Mouse (Mus musculus) limb, embryonic 15.5 days (tissue): ENCODE measurements at regions not wholly inside any gene's neighbourhood (a gene's known extent, or its start where the extent isn't known, plus 50 kb on each side); places are given as distances from the start of the nearest gene placed in this dataset.

Experiments used
- ATAC-seq: fragments of 200-750 bp; cut with Nextera tagmentation; 2 replicates; pipeline ENCODE4 v1.8.0; 2017; ENCODE audit warnings: low read depth, moderate TSS enrichment; ENCODE audit not compliant: insufficient number of reproducible peaks, low FRiP score, low TSS enrichment
- H3K27ac ChIP-seq: fragments of 300-500 bp; sonication (generic); 2 replicates; pipeline ENCODE4 v1.5.1; 2015; ENCODE audit warnings: moderate library complexity, mild to moderate bottlenecking, inconsistent platforms
- H3K27me3 ChIP-seq: fragments of 300-500 bp; sonication (generic); 2 replicates; pipeline ENCODE4 v1.6.1; 2015; ENCODE audit warnings: inconsistent platforms
- H3K36me3 ChIP-seq: fragments of 300-500 bp; sonication (generic); 2 replicates; pipeline ENCODE4 v1.6.1; 2015; ENCODE audit warnings: inconsistent platforms
- H3K4me1 ChIP-seq: fragments of 300-500 bp; sonication (generic); 2 replicates; pipeline ENCODE4 v1.6.1; 2015; ENCODE audit warnings: inconsistent platforms
- H3K4me2 ChIP-seq: fragments of 300-500 bp; sonication (generic); 2 replicates; pipeline ENCODE4 v1.6.1; 2015; ENCODE audit warnings: mild to moderate bottlenecking, inconsistent platforms
- H3K4me3 ChIP-seq: fragments of 300-500 bp; sonication (generic); 2 replicates; pipeline ENCODE4 v1.5.1; 2015; ENCODE audit warnings: mild to moderate bottlenecking, inconsistent platforms
- H3K9ac ChIP-seq: fragments of 300-500 bp; sonication (generic); 2 replicates; pipeline ENCODE4 v1.6.1; 2015; ENCODE audit warnings: inconsistent platforms
- H3K9me3 ChIP-seq: fragments of 300-500 bp; sonication (generic); 2 replicates; pipeline ENCODE4 v1.6.1; 2016; ENCODE audit warnings: inconsistent platforms
- WGBS: fragments of 180-500 bp; shearing (Covaris S2); methylation state at CpG from one replicate; pipeline ENCODE4 v1.1.7; 2015; 5-methylcytosine and 5-hydroxymethylcytosine counted together

DNA sequence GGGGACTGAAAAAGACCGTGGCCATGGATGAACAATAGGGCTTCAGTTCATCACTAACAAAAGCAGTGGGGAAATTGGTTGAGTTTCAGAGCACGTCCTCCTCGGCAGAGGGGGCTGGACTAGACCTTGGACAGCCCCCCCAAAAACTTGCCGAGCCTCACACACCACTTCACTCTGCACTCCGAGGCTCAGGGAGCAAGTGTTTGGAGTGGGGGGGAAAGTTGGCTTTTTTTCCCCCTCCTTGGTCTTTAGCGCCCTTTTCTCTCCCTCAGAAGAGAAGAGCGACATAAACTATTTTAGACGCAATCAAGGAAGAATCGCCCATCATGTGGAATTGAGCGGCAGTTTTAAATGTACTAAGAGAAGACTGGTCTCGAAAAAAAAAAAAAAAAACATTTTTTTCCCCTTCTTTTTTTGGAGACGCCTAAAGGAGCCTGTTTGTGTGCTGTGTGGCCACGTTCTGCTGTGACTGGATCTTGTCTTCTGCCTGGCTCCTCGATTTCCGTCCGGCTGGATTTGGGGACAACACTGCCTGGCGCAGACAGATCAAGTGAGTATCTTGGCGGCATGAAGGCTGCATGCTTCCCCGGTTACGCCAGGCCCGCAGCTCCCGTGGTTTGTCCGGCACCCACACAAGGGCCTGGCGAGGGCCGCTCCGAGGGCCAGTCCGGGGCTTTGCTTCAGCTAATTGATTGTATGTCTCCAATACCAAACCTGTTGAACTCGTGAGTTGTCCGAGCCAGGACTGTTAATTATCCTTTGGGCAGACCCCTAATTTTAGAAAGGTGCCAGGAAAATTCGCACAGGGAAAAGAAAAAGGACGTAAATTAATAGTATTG is 228.7 kb downstream of the Mef2c start:
- H3K4me3 ChIP-seq: peak overlapping the region; percentile 9; the same call in 1 of the 2 replicates
- no peak overlapping the region for H3K27ac ChIP-seq
- H3K4me1 ChIP-seq: peaks cover 29% of the 10 kb centered on the region
- no peaks in the 10 kb centered on the region for H3K36me3 ChIP-seq
- WGBS: 1% methylated on average over 31 of the region's 31 CpGs
- ATAC-seq: no peak
- H3K9ac ChIP-seq: no peak overlapping the region
- no peaks in the 10 kb centered on the region for H3K9me3 ChIP-seq
- H3K4me2 ChIP-seq: peak overlapping the region; percentile 3; the same call in 1 of the 2 replicates
- peaks cover 79% of the 10 kb centered on the region for H3K27me3 ChIP-seq

DNA sequence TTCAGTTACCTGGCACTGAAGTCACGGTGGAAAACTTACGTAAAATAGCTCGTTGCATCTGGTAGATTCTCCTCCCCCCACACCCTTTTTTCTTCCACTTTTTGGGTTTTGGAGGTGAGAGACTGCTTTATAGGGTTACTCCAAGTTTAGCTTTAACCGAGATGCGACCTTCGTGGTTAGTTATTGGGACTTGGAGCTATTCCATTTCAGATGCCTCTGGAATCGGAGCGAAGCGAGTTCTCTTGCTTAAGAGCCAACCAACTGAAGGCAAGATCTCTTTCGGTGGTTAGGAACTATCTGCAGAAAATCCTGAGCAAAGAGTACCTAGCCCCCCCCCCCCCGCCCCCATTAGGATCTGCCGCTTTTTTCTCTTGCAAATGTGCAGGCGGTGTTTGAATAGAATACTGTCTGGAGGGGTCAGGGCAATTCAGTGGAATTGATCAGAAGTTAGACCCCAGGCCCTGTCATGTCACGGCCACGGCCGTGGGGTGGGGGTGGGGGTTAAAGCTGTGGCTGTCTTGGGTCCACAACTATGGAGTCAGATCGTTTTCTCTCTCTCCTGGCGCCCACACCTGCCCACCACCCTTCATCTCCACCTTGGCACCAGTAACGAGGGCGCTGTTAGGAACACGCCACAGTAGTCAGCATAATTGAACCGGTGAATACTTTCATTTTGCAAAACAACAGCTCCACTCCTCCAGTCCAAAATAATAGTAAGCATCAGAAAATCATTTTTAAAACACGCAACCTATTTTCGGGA is 229.6 kb downstream of the Mef2c start:
- Histone ChIP-seq H3K4me3 (peak overlapping the region; percentile 19), H3K4me2 (peak overlapping the region; percentile 17; the same call in 1 of the 2 replicates), H3K9ac (no peak overlapping the region), H3K27ac (no peak overlapping the region), H3K4me1 (peaks cover 36% of the 10 kb centered on the region), H3K27me3 (peaks cover 79% of the 10 kb centered on the region), H3K9me3 (no peaks in the 10 kb centered on the region), H3K36me3 (no peaks in the 10 kb centered on the region)
- ATAC-seq: no peak
- 3% methylated on average over 24 of the region's 24 CpGs for WGBS

DNA sequence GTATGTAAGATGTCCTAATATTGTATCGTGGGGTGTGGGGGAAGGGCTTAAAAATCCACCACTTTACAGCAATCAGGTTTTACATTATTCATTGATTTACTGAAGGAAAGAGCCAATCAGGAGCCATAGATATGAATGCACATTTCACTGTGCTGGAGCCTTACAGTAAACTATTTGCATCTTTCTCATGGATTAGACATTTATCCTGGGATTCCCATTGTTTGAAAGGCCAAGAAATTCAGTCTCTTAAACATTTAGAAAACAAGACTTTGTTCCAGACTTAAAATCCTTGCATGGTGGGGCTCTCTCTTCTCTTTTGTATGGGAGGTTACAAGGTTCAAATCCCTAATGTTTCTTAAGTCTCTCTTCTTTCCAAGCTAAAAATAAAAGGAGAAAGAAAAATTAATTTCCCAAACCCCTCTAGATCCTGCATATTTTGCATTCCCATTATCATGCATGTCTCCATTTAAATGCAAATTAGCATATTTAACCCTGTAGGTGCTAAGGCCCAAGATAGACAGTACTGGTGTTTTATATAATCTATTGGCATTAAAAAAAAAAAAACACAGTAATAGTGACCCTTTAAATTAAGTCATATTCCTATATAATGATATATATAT is 230.3 kb downstream of the Mef2c start:
- H3K36me3 ChIP-seq: no peaks in the 10 kb centered on the region
- no peaks in the 10 kb centered on the region for H3K9me3 ChIP-seq
- peak overlapping the region; percentile 19; the same call in 1 of the 2 replicates for H3K4me3 ChIP-seq
- H3K9ac ChIP-seq: no peak overlapping the region
- peaks cover 36% of the 10 kb centered on the region for H3K4me1 ChIP-seq
- WGBS: 4% methylated on average over 1 of the region's 1 CpGs
- no peak overlapping the region for H3K4me2 ChIP-seq
- no peak for ATAC-seq
- H3K27me3 ChIP-seq: peaks cover 80% of the 10 kb centered on the region
- no peak overlapping the region for H3K27ac ChIP-seq

DNA sequence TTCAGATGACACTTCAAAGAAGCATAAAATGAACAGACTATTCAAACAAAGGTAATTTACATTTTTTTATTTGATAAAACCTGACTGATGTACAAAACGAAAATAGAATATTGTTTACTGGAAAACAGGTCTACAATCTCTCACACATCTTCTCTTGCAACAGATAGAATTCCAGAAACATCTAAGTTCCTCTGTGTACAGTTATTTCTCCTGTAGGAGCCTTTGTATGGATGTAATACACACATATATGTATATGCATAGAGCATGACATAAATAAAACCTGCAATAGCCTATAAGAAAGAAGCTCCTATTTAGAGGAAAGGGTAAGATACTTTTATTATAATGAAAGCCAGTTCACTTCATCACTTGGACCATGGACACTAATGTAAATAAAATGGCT is 230.8 kb downstream of the Mef2c start:
- no peak overlapping the region for H3K9ac ChIP-seq
- H3K9me3 ChIP-seq: no peaks in the 10 kb centered on the region
- peaks cover 82% of the 10 kb centered on the region for H3K27me3 ChIP-seq
- peaks cover 32% of the 10 kb centered on the region for H3K4me1 ChIP-seq
- H3K4me2 ChIP-seq: no peak overlapping the region
- no peaks in the 10 kb centered on the region for H3K36me3 ChIP-seq
- no peak overlapping the region for H3K27ac ChIP-seq
- no peak for ATAC-seq
- WGBS: 15% methylated on average over 1 of the region's 1 CpGs
- H3K4me3 ChIP-seq: no peak overlapping the region

DNA sequence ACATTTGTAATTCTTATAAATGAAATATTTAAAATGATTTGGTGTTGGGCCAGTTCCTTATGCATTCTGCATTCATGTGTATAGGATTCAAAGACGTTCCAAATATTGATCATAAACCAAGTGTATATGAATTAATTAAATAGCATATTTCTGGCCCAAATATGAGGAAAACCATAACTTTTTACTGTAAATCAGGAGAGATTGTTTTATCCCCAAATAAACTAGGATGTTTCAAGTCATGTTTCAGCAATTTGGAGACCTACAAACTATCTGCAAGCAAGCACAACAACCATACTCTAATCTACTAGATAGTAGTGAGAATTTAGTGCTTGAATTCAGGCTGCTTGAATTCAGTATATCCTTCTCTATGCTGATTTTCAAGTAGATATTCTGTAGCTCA is 231.3 kb downstream of the Mef2c start:
- Histone ChIP-seq H3K4me2 (no peak overlapping the region), H3K4me1 (peaks cover 31% of the 10 kb centered on the region), H3K4me3 (no peak overlapping the region), H3K27me3 (peaks cover 83% of the 10 kb centered on the region), H3K9me3 (no peaks in the 10 kb centered on the region), H3K9ac (no peak overlapping the region), H3K36me3 (no peaks in the 10 kb centered on the region), H3K27ac (no peak overlapping the region)
- WGBS: 56% methylated on average over 1 of the region's 1 CpGs
- no peak for ATAC-seq

DNA sequence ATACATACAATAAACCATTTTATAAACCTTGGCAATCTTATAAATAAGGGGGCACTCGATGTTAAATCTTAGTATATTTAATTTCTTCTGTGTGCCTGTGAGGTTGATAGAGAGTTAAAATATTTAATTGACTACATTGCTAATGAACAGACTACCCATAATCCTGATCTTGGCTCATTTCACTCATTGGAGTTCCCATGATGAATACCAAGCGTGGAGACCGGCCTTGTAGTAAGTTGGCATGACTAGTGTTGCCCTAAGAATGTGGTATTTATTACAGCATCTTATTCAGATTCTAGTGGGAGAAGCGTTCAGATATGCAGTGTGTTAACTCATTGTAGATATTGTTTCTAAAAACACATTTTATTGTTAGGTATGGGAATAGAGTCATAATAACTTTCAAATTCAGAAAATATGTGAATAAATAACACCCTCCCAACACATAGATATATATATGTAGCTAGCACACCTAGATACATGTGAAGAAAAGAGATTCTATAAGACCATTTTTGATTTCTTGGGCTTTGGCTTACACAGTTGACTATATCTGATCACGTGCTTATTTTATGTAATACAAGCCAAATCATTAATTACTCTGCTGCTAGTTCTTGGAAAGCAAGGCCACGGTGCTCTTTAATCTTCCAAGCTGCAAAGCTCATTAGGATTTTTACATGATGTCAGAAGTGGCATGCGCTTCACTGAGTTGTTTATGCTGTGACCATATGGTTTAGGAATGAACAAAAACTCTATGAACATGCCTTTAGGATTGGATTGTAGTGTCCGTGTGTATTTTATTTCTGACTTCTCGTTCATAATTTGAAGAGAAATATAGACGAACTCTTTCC is 232.0 kb downstream of the Mef2c start:
- H3K4me1 ChIP-seq: peaks cover 25% of the 10 kb centered on the region
- no peak overlapping the region for H3K4me2 ChIP-seq
- H3K27me3 ChIP-seq: peaks cover 84% of the 10 kb centered on the region
- 44% methylated on average over 10 of the region's 10 CpGs for WGBS
- no peak for ATAC-seq
- H3K9ac ChIP-seq: no peak overlapping the region
- H3K9me3 ChIP-seq: no peaks in the 10 kb centered on the region
- H3K27ac ChIP-seq: no peak overlapping the region
- no peak overlapping the region for H3K4me3 ChIP-seq
- no peaks in the 10 kb centered on the region for H3K36me3 ChIP-seq

DNA sequence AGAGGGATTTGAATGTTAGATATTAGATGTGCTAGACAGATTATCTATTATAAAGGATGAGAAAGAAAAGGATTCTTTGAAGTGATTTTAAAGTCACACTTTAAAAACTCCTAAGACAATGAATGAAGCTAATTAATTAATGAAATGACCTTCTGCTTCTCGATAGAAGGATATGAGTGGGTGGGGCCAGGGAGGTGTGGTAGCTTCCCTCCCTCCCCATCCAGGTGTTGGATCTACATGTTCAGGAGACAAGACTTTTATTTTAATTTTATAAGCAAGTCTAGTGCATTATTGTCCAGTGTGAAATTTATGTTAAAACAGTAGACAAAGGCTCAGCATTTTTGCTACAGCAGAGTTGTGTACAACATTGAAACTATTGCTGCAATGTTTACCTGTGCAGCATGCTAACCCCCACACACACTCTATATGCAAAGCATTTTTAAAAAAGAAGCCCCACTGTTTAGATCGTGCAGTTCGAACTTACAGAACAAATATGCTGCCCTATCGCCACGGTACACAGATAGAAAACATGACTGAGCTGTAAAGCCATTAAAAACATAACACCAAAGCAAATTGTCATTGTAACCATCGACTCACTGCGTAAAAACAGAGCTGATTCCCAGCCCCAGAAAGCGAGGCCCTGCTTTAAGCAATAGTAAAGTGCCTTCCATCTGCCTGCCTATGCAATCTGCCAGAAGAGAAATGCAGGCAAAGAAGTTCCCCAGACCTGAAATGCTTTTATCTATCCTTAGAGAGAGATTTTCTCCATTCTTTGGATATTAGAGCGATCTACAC is 233.4 kb downstream of the Mef2c start:
- Histone ChIP-seq H3K36me3 (no peaks in the 10 kb centered on the region), H3K9me3 (no peaks in the 10 kb centered on the region), H3K9ac (no peak overlapping the region), H3K27me3 (peaks cover 78% of the 10 kb centered on the region), H3K4me1 (peaks cover 18% of the 10 kb centered on the region), H3K4me3 (no peak overlapping the region), H3K27ac (no peak overlapping the region), H3K4me2 (no peak overlapping the region)
- no peak for ATAC-seq
- WGBS: 2% methylated on average over 9 of the region's 9 CpGs

DNA sequence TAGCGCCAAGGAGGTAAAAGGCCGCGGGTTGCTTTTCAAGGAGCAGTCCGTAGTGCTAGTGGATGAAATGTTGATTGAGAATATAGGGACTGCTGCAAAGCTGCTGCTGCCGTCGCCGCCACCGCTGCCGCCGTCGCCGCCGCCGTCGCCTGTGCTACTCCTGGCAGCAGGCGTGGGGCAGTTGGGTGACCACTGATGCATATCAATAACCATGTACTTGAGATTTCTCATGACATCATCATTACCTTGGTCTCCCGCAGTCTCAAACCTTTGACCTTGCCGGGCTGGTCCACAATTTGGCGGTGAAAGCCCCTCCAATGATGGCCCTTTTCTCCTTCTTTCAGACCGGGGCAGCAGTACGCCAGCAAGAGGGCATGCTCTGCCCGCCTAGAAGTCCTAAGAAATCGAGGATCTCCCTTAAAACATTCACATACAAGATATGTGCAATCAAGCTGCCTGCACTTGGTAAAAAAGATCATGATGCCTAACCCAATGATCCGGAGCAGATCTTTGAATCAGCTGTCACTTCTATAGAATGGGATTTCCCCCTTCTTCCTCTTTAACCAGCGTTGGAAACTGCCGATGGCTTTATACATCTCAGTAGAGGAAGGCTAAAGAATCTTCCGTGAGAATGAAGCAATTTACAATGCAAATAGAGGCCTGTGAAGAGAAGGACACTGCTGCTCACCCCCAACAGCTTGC is 234.1 kb downstream of the Mef2c start:
- Histone ChIP-seq H3K4me2 (no peak overlapping the region; the same call in 1 of the 2 replicates), H3K9ac (no peak overlapping the region), H3K27ac (no peak overlapping the region), H3K27me3 (peaks cover 70% of the 10 kb centered on the region), H3K4me1 (peaks cover 12% of the 10 kb centered on the region; the same call in 1 of the 2 replicates), H3K9me3 (no peaks in the 10 kb centered on the region), H3K36me3 (no peaks in the 10 kb centered on the region), H3K4me3 (no peak overlapping the region)
- whole genome bisulfite sequencing: 2% methylated on average over 27 of the region's 27 CpGs
- ATAC-seq: no peak

DNA sequence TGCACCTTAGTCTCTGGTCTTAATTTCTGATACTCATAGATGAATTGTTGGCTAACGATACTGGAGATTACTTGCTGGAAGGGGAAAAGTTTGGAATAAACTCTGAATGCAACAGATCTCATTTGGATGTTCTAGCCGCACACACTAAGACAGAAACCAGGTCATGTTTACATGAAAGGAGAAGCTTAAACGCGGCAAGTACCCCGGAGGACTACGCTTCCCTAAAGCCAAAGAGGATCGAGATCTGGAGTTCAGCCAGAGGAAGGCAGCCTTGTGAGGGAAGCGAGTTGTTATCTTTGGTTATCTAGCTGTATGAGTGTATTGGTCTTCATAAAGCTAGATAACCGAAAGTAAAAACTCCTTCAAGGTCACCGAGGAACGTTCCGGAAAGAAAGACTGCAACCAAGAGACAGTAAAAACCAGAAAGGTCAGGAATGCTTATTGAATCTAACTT is 234.7 kb downstream of the Mef2c start:
- peaks cover 64% of the 10 kb centered on the region for H3K27me3 ChIP-seq
- H3K36me3 ChIP-seq: no peaks in the 10 kb centered on the region
- H3K27ac ChIP-seq: no peak overlapping the region
- 3% methylated on average over 12 of the region's 12 CpGs for WGBS
- H3K4me2 ChIP-seq: peak overlapping the region; percentile 25
- no peak for ATAC-seq
- peaks cover 10% of the 10 kb centered on the region; the same call in 1 of the 2 replicates for H3K4me1 ChIP-seq
- H3K4me3 ChIP-seq: peak overlapping the region; percentile 14; the same call in 1 of the 2 replicates
- H3K9me3 ChIP-seq: no peaks in the 10 kb centered on the region
- H3K9ac ChIP-seq: no peak overlapping the region

DNA sequence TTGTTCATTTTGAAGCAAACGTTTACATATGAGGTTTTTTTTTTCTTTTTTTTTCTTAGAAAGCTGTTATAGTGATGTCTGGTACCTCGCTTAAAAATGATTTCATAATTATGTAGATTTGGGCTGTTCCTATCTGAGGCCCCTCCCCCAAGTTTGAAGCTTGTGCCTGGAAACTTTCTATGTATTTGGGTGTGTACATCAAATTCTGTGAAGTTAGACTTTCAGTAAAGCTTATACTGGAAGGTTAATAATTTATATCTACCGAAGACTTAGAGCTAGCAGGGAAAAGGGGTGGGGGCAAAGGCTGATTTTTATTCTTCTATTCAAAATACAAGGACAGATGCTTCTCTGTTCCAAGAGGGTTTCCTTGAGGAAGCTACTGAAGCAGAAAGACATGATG is 235.3 kb downstream of the Mef2c start:
- Histone ChIP-seq H3K9ac (no peak overlapping the region), H3K9me3 (no peaks in the 10 kb centered on the region), H3K27ac (no peak overlapping the region), H3K4me2 (no peak overlapping the region), H3K4me1 (peaks cover 9% of the 10 kb centered on the region; the same call in 1 of the 2 replicates), H3K27me3 (peaks cover 59% of the 10 kb centered on the region), H3K4me3 (no peak overlapping the region), H3K36me3 (no peaks in the 10 kb centered on the region)
- 8% methylated on average over 3 of the region's 3 CpGs for WGBS
- ATAC-seq: no peak
